Mouse (Mus musculus) liver, embryonic 14.5 days (tissue): Measurements from ENCODE around the gene Bloc1s2.

Experiments
- CTCF ChIP-seq: IDR thresholded peaks from 2 replicates; pipeline ENCODE4 v1.5.1; 2016; ENCODE audit warnings: antibody characterized with exemption, low read depth, control low read depth
- EP300 ChIP-seq: IDR thresholded peaks from 2 replicates; pipeline ENCODE4 v1.6.1; 2016; ENCODE audit warnings: antibody characterized with exemption, low read depth

GRCm38 (mm10) chr19:44135072-44135959 is 10.9 kb downstream of the Bloc1s2 start, which contains the start of gene Cwf19l1:
- TF ChIP-seq CTCF = no peak
- no peak for TF ChIP-seq EP300
